Mouse (Mus musculus) A20 (cell line): ENCODE results near the gene Dvl1.

ENCODE experiments used
- DNase-seq: peaks from one replicate; pipeline ENCODE4 v3.0.0-alpha.2; 2011; ENCODE audit warnings: low read depth, low spot score

The Dvl1 gene

GRCm38 (mm10) chr4:155840076-155841002 lies 6.9 kb upstream of the Dvl1 start:
- DNase-seq = no peak

GRCm38 (mm10) chr4:155841003-155841454 lies 6.2 kb upstream of the Dvl1 start:
- DNase-seq = peak; percentile 97

GRCm38 (mm10) chr4:155841651-155842270 lies 5.4 kb upstream of the Dvl1 start:
- no peak for DNase-seq

GRCm38 (mm10) chr4:155843231-155843630 lies 4.0 kb upstream of the Dvl1 start:
- DNase-seq = no peak

GRCm38 (mm10) chr4:155847591-155848352 lies 570 bp downstream of the Dvl1 start:
- peak; percentile 73 for DNase-seq

GRCm38 (mm10) chr4:155848434-155849095 lies 1.4 kb downstream of the Dvl1 start:
- no peak for DNase-seq

GRCm38 (mm10) chr4:155849391-155849790 lies 2.2 kb downstream of the Dvl1 start:
- DNase-seq = no peak

- DNase-seq = no peak
These were observed 2.7 kb downstream of the Dvl1 start for GRCm38 (mm10) chr4:155849792-155850451.

GRCm38 (mm10) chr4:155851368-155851767 lies 4.2 kb downstream of the Dvl1 start:
- DNase-seq = no peak

- DNase-seq = no peak
These were observed 4.8 kb downstream of the Dvl1 start for GRCm38 (mm10) chr4:155851951-155852411.

- DNase-seq = no peak
These were observed 6.2 kb downstream of the Dvl1 start for GRCm38 (mm10) chr4:155853421-155853820.

GRCm38 (mm10) chr4:155854991-155855390 lies 7.8 kb downstream of the Dvl1 start:
- no peak for DNase-seq

- no peak for DNase-seq
These were observed 8.9 kb downstream of the Dvl1 start for GRCm38 (mm10) chr4:155856071-155856470.

GRCm38 (mm10) chr4:155856881-155857280 lies 9.7 kb downstream of the Dvl1 start:
- no peak for DNase-seq

GRCm38 (mm10) chr4:155859318-155859717 lies 12.1 kb downstream of the Dvl1 start:
- DNase-seq = no peak

GRCm38 (mm10) chr4:155861787-155862186 lies 14.6 kb downstream of the Dvl1 start:
- no peak for DNase-seq

- no peak for DNase-seq
These were observed 15.8 kb downstream of the Dvl1 start, which contains the start of gene Tas1r3 for GRCm38 (mm10) chr4:155863001-155863400. Tas1r3 (minus strand) TSS chr4:155863362.

- no peak for DNase-seq
These were observed 21.6 kb downstream of the Dvl1 start for GRCm38 (mm10) chr4:155868614-155869298.

GRCm38 (mm10) chr4:155869317-155870033 lies 22.3 kb downstream of the Dvl1 start, which contains the start of the genes Cptp and Ints11:
Cptp (minus strand) TSS chr4:155869440.
Ints11 (plus strand) TSS chr4:155869546.
- DNase-seq = peak; percentile 96
